Mouse (Mus musculus): ENCODE measurements around the gene Nmral1. TPM values are rescaled to one million over a fixed set of nuclear protein-coding genes. Genes with fewer than 3 reads are reported as not detected.
"Not testable (repeated sequence)": the region's sequence is repeated elsewhere in the genome, so short reads cannot be mapped to it uniquely, and the experiment has no call there.

Nmral1 gene
- polyA plus RNA-seq, 1 experiment from 2014 or later = 73.4 TPM

GRCm38 (mm10) chr16:4702646-4703045, 16.5 kb downstream of the Nmral1 start:
- peaks cover 100% of the 10 kb centered on the region for H3K36me3 ChIP-seq (ENCODE audit: control insufficient read depth, insufficient read depth, low read length)
- WGBS = 58% methylated on average over 1 of the region's 1 CpGs
- ATAC-seq (replicated peaks; ENCODE audit: low FRiP score, low TSS enrichment, low read depth) = no peak

GRCm38 (mm10) chr16:4701211-4701610, 17.9 kb downstream of the Nmral1 start:
- Histone ChIP-seq H3K27ac (ENCODE audit: low read depth) (no peak overlapping the region), H3K4me1 (replicated peaks; ENCODE audit: control insufficient read depth, insufficient read depth, low read length) (no peaks in the 10 kb centered on the region), H3K27me3 (replicated peaks; ENCODE audit: control insufficient read depth, insufficient read depth, low read length) (no peaks in the 10 kb centered on the region), H3K36me3 (ENCODE audit: control insufficient read depth, insufficient read depth, low read length) (peaks cover 100% of the 10 kb centered on the region), H3K9me3 (ENCODE audit: control insufficient read depth, low read length) (no peaks in the 10 kb centered on the region), H3K4me2 (ENCODE audit: low read length) (no peak overlapping the region), H3K9ac (ENCODE audit: low read length) (no peak overlapping the region), H3K4me3 (ENCODE audit: low read depth, low read length) (no peak overlapping the region)
- DNase-seq (ENCODE audit: low spot score) (no peak), ATAC-seq (replicated peaks; ENCODE audit: low FRiP score, low TSS enrichment, low read depth) (no peak)
- WGBS = 92% methylated on average over 3 of the region's 3 CpGs

More at GRCm38 (mm10) chr16:4702646-4703045, 16.5 kb downstream of the Nmral1 start:
- Histone ChIP-seq H3K4me2 (ENCODE audit: low read length) (no peak overlapping the region), H3K27ac (ENCODE audit: low read depth) (no peak overlapping the region), H3K27me3 (replicated peaks; ENCODE audit: control insufficient read depth, insufficient read depth, low read length) (no peaks in the 10 kb centered on the region), H3K9me3 (ENCODE audit: control insufficient read depth, low read length) (no peaks in the 10 kb centered on the region), H3K9ac (ENCODE audit: low read length) (no peak overlapping the region), H3K4me1 (replicated peaks; ENCODE audit: control insufficient read depth, insufficient read depth, low read length) (no peaks in the 10 kb centered on the region), H3K4me3 (ENCODE audit: low read depth, low read length) (no peak overlapping the region)
- DNase-seq (ENCODE audit: low spot score) = no peak

DNA sequence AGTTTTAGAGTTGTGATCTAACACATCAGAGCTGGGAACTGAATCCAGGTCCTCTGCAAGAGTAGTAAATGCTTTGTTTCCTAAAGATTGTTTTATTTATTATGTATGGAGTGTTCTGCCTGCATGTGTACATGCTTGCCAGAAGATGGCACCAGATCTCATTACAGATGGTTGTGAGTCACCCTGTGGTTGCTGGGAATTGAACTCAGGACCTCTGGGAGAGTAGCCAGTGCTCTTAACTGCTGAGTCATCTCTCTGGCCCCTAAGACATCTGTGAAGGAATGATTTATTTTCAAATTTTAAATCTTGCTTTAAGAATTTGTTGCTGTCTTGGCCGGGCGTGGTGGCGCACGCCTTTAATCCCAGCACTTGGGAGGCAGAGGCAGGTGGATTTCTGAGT, 29.8 kb downstream of the Nmral1 start:
- peaks cover 75% of the 10 kb centered on the region for H3K36me3 ChIP-seq (ENCODE audit: control insufficient read depth, insufficient read depth, low read length)
- not testable (repeated sequence) for DNase-seq (ENCODE audit: low spot score); H3K27ac ChIP-seq (ENCODE audit: low read depth); H3K9ac ChIP-seq (ENCODE audit: low read length); H3K27me3 ChIP-seq (replicated peaks; ENCODE audit: control insufficient read depth, insufficient read depth, low read length); H3K4me1 ChIP-seq (replicated peaks; ENCODE audit: control insufficient read depth, insufficient read depth, low read length); H3K9me3 ChIP-seq (ENCODE audit: control insufficient read depth, low read length); ATAC-seq (replicated peaks; ENCODE audit: low FRiP score, low TSS enrichment, low read depth); H3K4me3 ChIP-seq (ENCODE audit: low read depth, low read length); H3K4me2 ChIP-seq (ENCODE audit: low read length)
- 95% methylated on average over 4 of the region's 4 CpGs for WGBS

- ATAC-seq (replicated peaks; ENCODE audit: low FRiP score, low TSS enrichment, low read depth) (no peak), DNase-seq (ENCODE audit: low spot score) (no peak)
- H3K4me3 ChIP-seq (ENCODE audit: low read depth, low read length) = peak overlapping the region; percentile 84
- no peak overlapping the region for H3K27ac ChIP-seq (ENCODE audit: low read depth)
- H3K9me3 ChIP-seq (ENCODE audit: control insufficient read depth, low read length) = no peaks in the 10 kb centered on the region
- H3K4me2 ChIP-seq (ENCODE audit: low read length) = peak overlapping the region; percentile 98
- H3K27me3 ChIP-seq (replicated peaks; ENCODE audit: control insufficient read depth, insufficient read depth, low read length) = no peaks in the 10 kb centered on the region
- WGBS = under 1% methylated on average over 9 of the region's 9 CpGs
- H3K4me1 ChIP-seq (replicated peaks; ENCODE audit: control insufficient read depth, insufficient read depth, low read length) = peaks cover 9% of the 10 kb centered on the region
- H3K36me3 ChIP-seq (ENCODE audit: control insufficient read depth, insufficient read depth, low read length) = peaks cover 26% of the 10 kb centered on the region
- peak overlapping the region; percentile 64 for H3K9ac ChIP-seq (ENCODE audit: low read length)
These were observed 34.7 kb downstream of the Nmral1 start for GRCm38 (mm10) chr16:4684457-4684791.

- under 1% methylated on average over 54 of the region's 54 CpGs for WGBS
- H3K27me3 ChIP-seq (replicated peaks; ENCODE audit: control insufficient read depth, insufficient read depth, low read length) = no peaks in the 10 kb centered on the region
- no peaks in the 10 kb centered on the region for H3K9me3 ChIP-seq (ENCODE audit: control insufficient read depth, low read length)
- ATAC-seq (replicated peaks; ENCODE audit: low FRiP score, low TSS enrichment, low read depth) (peak; percentile 82), DNase-seq (ENCODE audit: low spot score) (peak; percentile 96)
- H3K36me3 ChIP-seq (ENCODE audit: control insufficient read depth, insufficient read depth, low read length) = peaks cover 20% of the 10 kb centered on the region
- H3K4me1 ChIP-seq (replicated peaks; ENCODE audit: control insufficient read depth, insufficient read depth, low read length) = peaks cover 12% of the 10 kb centered on the region
- peak overlapping the region; percentile 47; the same call in 1 of the 2 replicates for H3K27ac ChIP-seq (ENCODE audit: low read depth)
- peak overlapping the region; percentile 64 for H3K9ac ChIP-seq (ENCODE audit: low read length)
- peak overlapping the region; percentile 98 for H3K4me2 ChIP-seq (ENCODE audit: low read length)
- H3K4me3 ChIP-seq (ENCODE audit: low read depth, low read length) = peak overlapping the region; percentile 84
These were observed 35.3 kb downstream of the Nmral1 start for GRCm38 (mm10) chr16:4683581-4684456.

GRCm38 (mm10) chr16:4683193-4683580, 36.0 kb downstream of the Nmral1 start:
- 27% methylated on average over 9 of the region's 9 CpGs for WGBS
- Histone ChIP-seq H3K4me3 (ENCODE audit: low read depth, low read length) (peak overlapping the region; percentile 84), H3K27ac (ENCODE audit: low read depth) (peak overlapping the region; percentile 47; the same call in 1 of the 2 replicates), H3K27me3 (replicated peaks; ENCODE audit: control insufficient read depth, insufficient read depth, low read length) (no peaks in the 10 kb centered on the region), H3K36me3 (ENCODE audit: control insufficient read depth, insufficient read depth, low read length) (peaks cover 14% of the 10 kb centered on the region), H3K4me2 (ENCODE audit: low read length) (peak overlapping the region; percentile 58), H3K9me3 (ENCODE audit: control insufficient read depth, low read length) (no peaks in the 10 kb centered on the region), H3K9ac (ENCODE audit: low read length) (peak overlapping the region; percentile 64), H3K4me1 (replicated peaks; ENCODE audit: control insufficient read depth, insufficient read depth, low read length) (peaks cover 18% of the 10 kb centered on the region)
- ATAC-seq (replicated peaks; ENCODE audit: low FRiP score, low TSS enrichment, low read depth) (no peak), DNase-seq (ENCODE audit: low spot score) (no peak)

DNA sequence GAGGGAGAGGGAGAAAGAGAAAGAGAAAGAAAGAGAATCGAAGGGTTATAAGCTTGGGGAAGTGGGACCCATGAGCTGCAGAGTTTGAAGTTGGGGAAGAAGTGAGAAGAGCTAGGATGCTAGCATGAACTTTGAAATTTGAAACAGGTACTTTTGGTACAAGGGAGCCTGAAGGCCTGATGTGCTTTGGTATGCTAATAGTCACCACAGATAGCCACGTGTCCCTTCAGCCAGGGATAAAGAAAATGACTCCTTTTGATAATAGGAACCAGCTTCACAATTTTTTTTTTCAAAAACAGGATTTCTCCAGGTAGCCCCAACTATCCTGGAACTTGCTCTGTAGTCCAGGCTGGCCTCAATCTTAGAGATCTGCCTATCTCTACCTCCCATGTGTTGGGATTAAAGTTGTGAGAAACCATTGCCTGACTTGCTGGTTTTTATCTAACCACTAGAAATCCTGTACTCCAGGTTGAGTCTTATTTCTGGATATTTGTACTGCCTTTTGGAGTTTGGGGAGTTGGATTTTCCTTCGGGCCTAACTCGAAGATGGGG, 36.5 kb downstream of the Nmral1 start:
- peaks cover 18% of the 10 kb centered on the region for H3K4me1 ChIP-seq (replicated peaks; ENCODE audit: control insufficient read depth, insufficient read depth, low read length)
- H3K9ac ChIP-seq (ENCODE audit: low read length) = no peak overlapping the region
- H3K9me3 ChIP-seq (ENCODE audit: control insufficient read depth, low read length) = no peaks in the 10 kb centered on the region
- no peak overlapping the region for H3K27ac ChIP-seq (ENCODE audit: low read depth)
- WGBS = 80% methylated on average over 4 of the region's 4 CpGs
- no peaks in the 10 kb centered on the region for H3K27me3 ChIP-seq (replicated peaks; ENCODE audit: control insufficient read depth, insufficient read depth, low read length)
- ATAC-seq (replicated peaks; ENCODE audit: low FRiP score, low TSS enrichment, low read depth) (no peak), DNase-seq (ENCODE audit: low spot score) (no peak)
- H3K4me3 ChIP-seq (ENCODE audit: low read depth, low read length) = no peak overlapping the region
- peak overlapping the region; percentile 58; the same call in 1 of the 2 replicates for H3K4me2 ChIP-seq (ENCODE audit: low read length)
- H3K36me3 ChIP-seq (ENCODE audit: control insufficient read depth, insufficient read depth, low read length) = peaks cover 9% of the 10 kb centered on the region

GRCm38 (mm10) chr16:4680922-4681455, 38.2 kb downstream of the Nmral1 start:
- not testable (repeated sequence) for H3K4me3 ChIP-seq (ENCODE audit: low read depth, low read length); H3K9me3 ChIP-seq (ENCODE audit: control insufficient read depth, low read length); H3K27ac ChIP-seq (ENCODE audit: low read depth); ATAC-seq (replicated peaks; ENCODE audit: low FRiP score, low TSS enrichment, low read depth); DNase-seq (ENCODE audit: low spot score); H3K27me3 ChIP-seq (replicated peaks; ENCODE audit: control insufficient read depth, insufficient read depth, low read length); H3K4me2 ChIP-seq (ENCODE audit: low read length); H3K36me3 ChIP-seq (ENCODE audit: control insufficient read depth, insufficient read depth, low read length); H3K9ac ChIP-seq (ENCODE audit: low read length)
- WGBS = 81% methylated on average over 3 of the region's 3 CpGs
- peaks cover 18% of the 10 kb centered on the region for H3K4me1 ChIP-seq (replicated peaks; ENCODE audit: control insufficient read depth, insufficient read depth, low read length)

Data from intestine, embryonic 14.5 days (tissue).